Mouse (Mus musculus) cerebellum, postnatal 25 days (tissue): Measurements from ENCODE around the gene Nqo1.

Experiments used
- DNase-seq, 2 experiments: peaks; one replicate each; pipeline ENCODE4 v3.0.0; 2021; ENCODE audit warnings: mixed read lengths in 2 of 2

The Nqo1 gene

DNA sequence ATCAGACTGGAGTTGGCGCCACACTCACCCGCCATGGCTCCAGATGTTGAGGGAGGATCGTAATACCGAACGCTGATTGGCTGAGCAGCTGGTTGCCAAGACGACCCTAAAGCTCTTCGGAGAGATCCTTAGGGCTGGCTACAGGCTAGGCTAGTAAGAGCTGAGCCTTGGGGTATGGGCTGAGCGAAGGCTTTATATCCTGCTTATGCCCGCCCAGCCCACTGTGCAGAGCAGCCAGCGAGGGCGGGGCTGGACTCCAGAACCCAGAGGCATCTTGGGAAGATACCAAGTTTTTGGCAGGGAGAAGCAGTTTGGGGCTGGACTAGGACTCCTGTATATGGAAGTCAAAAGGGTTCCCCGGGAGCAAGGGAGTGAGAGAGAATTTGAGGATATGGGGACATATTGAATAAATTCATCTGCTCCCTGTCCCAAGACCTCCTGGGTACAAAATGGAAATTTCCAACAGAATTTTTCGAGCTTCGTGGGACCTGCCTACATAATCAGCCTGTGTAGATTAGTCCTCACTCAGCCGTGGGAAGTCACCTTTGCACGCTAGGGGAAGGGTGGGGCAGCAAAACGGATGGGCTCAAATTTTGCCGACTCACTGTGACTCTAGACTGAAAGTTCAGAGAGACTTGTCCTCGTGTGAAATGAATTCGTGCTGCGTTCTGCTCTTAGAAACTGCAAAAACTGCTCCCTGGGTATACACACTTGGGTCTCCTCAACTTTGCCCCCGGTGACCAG, at the start of gene Nqo1:
Gene Nqo1 (minus strand): TSS at position 169 of the 744 bp plus-strand sequence.
- DNase-seq: peak; percentile 63 to 74

DNA sequence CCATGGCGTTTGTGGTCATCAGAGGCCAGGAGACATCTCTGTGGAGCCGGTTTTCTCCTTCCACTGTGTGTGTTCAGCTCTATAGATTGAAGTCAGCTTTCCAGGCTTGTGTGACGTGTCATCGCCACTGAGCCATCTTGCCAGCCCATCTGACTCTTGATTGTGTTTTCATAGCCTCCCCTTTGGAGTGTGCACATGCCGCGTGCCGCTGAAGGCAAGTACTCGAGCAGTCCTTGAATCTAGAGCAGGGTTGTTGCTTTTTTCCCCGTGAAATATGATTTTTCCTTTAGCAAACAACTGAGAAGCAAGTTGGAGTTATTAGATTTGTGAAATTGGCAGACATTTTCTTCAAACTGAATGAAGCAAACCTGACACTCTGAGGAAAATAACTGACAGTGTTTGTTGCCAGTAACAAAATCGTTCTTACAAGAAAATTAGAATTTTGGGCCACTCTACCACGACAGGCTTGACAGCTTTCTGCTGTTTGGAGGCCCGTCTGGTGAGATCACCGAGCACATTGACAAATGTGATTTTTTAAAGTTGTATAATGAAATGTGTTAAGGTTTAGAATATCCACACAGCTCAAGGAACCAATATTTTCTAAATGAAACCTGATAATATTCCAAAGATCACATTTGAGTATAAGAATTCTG, 48.5 kb upstream of the Nqo1 start:
- DNase-seq: no peak

DNA sequence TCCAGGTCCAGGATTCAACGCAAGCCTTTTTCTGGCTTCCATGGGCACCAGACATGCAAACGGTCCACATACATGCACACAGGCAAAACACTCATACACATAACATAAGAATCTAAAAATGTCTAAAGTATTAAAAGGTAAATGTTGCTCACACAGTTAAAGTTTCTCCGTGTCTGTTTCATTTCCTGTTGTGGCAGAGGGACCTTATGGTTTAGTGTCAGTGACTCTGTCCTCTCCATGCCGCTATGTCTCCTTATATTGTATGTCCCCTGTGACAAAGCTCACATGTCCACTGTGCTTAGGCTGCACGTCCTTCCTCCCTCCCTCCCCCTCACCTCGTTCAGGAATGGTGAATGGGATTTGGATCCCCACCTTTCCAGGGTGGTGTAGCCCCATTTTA, 46.6 kb upstream of the Nqo1 start:
- no peak for DNase-seq

DNA sequence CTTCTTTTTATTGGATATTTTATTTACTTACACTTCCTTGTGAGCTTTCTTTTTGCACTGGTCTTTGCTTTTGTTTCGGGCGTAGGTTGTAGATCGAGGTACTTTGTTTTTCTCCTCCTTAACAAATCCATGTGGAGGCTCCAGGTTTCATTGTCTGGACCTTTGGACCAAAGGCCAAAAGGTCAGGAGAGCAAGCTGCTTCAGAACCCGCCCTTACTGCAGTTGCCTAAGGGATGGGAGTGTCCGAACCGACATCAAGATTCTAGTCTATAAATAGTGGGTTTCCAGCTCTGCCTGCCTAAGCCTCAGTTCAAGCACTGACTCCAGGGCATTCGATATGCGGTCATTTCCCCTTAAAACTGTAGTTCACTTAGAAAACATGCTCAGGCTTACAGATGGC, 46.1 kb upstream of the Nqo1 start:
- no peak for DNase-seq

DNA sequence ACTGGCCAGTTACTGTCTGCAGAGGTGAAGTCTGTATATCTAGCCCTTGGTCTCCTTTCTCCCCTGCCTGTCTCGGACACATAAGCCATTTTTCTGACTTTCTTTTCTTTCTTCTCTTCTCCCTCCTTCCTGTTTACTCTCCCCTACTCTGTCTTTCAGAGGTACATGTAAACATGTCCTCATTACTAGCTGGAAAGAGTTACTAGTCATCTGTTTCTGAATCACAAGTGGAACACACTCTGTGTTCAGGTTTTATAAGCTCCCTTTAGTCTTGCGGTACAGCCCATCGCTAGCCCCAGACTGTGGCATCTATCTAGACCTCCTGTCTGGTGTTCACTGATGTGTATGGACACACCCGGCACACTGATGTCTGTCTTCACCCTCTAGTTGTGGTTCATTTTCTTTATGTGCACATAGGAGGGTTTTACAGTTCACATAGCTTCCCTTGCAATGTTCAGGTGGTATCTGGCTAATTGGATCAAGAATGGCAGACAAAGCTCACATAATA, 45.4 kb upstream of the Nqo1 start:
- no peak for DNase-seq

DNA sequence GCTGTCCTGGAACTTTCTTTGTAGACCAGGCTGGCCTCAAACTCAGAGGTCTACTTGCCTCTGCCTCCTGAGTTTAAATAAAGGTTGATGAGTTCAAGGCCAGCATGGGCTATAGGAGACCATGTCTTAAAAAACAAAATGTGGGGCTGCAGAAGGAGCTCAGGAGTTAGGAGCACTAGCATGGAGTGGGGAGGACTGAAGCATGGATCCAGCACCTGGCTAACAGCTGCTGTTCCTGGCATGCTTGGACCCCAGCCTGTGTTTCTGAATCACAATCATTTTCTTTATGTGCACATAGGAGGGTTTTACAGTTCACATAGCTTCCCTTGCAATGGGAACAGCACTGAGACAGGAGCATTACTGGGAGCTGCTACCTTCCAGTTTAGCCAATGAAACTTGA, 44.7 kb upstream of the Nqo1 start:
- DNase-seq: no peak

DNA sequence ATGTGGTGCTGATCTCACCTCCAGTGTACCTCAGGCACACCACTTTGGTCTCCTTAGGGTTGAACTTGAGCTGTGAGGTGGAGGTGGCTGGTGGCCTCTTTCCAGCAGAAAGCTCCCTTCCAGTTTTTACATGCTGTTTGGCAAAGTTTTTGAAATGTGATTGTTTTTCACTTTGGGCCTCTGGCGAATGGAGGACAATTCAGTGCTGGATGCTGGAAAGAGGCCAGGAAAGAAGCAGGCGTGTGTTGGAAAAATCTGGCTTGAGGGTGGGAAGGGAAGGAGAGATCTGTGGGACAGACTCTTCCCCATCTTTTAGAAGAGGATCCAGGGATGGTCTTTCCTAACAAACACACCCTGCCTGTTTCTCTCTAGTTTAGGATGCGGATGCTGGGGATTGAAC, 41.6 kb upstream of the Nqo1 start:
- DNase-seq: no peak

DNA sequence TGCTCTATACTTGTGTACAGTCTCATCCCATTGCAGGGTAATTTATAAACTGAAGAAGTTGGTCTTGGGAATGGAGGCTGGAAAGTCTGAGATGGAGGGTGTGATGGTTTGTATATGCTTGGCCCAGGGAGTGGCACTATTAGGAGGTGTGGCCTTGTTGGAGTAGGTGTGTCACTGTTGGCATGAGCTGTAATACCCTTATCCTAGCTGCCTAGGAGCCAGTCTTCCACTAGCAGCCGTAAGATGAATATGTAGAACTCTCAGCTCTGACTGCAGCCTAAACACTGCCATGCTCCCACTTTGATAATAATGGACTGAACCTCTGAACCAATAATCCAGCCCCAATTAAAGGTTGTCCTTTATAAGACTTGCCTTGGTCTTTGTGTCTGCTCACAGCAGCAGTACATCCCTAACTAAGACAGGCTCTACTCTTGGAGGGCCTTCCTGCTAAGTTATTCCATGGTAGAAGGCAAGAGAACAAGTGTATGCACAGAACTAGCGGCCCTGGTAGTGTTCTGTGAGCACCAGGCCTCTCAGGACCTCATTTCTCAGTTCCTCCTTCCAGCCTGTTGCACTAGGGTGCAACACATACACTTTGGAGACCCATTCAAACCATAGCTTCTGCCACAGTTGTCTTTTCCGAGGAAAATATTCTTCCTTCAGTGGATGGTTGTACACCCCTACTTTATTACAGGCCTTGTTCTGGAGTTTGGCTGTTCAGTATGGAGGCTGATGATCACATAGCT, 37.0 kb upstream of the Nqo1 start:
- DNase-seq: no peak

DNA sequence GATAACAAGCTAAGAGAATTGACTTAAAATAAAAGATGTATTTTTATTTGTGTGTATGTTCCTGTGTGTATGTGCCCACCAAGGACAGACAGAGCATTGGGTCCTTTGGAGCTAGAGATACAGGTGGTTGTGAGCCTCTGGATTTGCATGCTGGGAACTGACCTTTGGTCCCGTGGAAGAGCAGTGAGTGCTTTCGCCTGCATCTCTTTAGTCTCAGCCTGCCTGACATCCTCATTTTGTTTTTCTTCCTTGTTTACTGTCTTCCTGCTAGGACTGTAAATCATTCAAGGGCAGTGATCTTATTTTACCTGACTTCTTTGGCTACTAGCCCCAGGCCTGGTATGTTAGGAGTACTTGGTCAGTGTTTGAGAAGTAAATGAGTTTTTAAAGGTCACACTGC, 34.7 kb upstream of the Nqo1 start:
- DNase-seq: no peak

DNA sequence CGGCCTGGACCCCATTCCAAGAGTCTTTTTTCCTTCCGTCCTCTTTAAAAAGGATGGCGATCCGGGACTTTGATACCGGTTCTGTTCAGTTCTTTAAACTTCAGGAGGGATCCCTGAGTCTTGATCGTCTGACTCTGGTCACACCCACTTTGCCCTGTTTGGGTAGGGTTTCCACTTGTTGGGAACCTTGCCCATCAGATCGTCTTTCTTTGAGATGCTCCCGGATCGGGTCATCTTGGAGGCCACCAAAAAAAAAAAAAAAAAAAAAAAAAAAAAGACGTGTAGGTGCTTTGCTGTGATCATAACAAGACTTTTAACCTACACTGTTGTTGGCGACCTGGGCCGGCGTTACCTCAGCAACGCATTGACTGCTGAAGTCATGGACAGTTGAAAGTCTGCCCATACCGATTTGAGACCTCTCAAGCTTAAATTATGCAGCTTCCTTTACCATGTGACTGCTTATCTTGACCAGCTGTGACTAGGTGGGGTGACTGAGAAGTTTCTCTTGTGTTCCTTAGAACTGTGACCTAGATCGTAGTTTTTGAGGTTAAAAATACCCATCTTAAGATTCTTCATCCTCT, 33.9 kb upstream of the Nqo1 start:
- DNase-seq: no peak

DNA sequence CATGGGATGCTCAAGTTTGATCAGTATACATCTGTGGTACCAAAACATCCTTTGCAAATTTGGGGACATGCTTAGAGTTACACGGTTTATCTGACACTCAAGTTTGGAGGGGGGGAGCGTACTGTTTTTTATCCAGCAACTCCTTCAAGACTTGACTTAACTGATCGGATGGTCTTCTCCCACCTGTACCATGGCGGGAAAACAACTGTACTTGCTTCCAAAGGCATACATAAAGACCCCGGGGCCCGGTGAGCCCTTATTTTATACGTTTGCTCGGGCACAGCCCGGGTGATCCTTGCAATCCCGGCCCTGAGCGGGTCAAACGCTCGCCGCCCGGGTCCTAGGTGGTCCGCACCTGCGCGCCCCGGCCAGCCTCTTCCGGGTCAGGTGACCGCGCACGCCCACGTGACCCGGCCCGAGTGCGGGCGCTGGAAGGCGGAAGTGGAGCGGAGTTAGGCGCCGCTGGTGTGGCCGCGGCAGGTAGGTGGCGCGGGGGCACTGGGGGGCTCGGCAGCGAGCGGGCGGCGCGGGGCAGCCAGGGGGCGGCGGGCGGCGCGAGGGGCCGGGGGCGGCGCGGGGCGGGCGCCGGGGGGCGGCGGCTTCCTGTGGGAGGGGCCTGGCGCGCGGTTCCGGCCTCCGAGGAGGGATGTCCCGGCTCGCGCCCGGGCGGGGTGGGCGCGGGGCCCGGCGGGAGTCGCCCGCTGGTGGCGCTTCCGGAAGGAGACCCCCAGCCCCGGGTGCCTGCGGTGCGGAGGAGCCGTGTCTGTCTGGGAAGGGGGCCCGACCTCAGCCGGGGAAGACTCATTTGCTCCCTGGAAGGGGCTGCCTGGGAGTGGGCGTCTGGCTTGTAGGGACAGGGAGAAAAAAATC, 33.2 kb upstream of the Nqo1 start, which contains the start of gene Wwp2:
Gene Wwp2 (plus strand): TSS at position 404 of the 870 bp plus-strand sequence.
- peak; percentile 85 to 90 for DNase-seq

DNA sequence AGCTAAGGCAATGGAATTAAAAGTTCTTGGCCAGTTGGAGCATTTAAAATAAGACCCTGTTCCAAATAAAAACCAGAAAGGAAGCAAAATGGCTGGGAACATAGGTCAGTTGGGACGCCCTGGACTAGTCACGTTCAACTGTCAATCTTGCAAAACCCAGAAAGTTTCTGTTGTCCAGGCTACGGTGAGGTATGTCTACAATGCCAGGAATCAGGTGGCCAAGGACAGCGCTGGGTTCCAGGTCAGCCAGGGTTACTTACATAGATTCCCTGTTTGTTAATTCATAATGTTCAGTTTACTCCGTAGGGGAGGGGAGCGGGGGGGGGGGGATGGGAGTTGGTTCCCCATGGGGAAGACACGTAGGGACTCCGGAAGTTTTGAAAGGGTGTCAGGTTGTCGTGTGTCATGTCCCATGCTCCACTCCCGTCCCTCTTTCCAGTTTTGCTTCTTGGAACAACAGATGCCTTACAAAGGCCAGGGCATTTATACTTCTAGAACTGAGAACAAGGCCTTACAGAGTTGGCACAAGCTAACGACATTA, 32.5 kb upstream of the Nqo1 start:
- no peak for DNase-seq

DNA sequence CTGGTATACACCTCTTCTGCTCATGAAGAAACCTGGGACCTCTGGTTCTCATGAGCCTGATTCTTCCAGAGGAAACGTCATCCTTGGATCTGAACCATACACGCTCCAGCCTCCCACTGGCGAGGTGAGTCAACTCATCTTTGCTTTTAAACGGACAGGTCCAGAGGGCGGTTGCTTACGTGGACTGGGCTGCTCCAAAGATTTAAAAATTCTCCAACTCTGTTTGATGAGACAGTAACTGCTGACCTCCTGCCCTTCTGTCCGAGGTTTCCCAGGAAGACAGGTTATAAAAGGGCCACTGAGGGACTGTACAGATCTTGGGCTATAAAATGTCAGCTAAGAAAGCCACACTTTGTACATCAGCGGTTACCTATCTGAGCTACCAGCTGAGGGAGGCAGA, 27.8 kb upstream of the Nqo1 start:
- DNase-seq: no peak

DNA sequence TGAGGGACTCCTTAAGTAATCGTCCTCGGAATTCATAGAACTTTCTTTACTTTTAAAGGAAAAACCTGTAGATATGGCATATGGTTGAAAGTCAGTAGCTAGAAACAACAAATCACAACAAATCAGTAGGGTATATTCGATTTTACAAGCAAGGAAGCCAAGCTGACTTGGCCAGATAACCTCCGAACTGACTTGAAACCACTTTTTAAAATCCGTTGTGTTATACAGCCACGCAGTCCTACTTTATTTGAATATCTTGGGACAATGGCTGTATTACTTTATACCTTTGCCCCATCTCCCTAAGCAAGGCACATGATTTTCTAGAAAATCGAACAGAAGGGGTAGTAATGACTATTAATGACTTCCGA, 22.2 kb upstream of the Nqo1 start:
- DNase-seq: no peak

DNA sequence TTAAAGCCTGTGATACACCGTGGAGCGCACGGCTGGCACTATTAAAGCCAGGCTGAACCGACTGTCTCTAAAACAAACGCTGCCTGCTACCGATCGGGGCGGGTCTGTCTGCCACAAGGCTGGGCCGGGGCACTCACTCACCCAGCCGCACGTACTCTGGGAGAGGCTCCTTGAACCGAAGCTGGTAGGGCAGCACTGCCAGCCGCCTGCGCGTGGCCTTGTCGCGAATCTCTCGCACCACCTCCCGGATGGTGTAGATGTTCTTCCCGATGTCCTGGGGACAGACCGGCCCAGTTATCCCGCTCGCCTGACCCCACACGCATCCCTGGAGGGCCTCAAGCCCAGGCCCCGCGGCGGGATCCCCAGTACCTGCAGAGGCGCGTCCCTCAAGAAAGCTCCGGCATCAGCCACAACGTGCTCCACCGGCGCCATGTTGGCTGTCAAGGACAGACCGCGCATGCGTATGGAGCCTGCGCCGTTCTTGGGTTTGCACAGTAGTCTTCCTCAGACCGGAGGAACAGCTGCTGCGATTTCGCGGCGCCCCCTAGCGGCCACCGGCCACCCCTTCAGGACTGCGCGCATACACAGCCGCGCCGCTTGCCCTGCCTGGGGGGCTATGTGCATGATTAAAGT, 21.7 kb upstream of the Nqo1 start, which contains the start of gene Nob1:
Gene Nob1 (minus strand): TSS at position 455 of the 633 bp plus-strand sequence.
- DNase-seq: peak; percentile 96 to 99

DNA sequence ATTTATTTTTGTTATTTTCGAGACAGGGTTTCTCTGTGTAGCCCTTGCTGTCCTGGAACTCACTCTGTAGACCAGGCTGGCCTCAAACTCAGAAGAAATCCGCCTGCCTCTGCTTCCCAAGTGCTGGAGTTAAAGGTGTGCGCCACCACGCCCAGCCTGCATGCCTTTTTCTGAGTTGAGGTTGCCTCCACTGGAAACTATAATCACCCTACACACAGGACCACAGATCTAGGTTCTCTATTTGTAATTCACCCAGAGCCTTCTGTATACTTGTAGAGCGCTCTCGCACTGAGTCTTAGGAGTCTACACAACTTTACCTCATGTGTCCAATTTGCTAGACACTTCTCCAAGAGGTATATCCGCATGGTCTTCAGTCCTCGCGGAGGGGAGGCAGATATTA, 21.2 kb upstream of the Nqo1 start:
- no peak for DNase-seq

DNA sequence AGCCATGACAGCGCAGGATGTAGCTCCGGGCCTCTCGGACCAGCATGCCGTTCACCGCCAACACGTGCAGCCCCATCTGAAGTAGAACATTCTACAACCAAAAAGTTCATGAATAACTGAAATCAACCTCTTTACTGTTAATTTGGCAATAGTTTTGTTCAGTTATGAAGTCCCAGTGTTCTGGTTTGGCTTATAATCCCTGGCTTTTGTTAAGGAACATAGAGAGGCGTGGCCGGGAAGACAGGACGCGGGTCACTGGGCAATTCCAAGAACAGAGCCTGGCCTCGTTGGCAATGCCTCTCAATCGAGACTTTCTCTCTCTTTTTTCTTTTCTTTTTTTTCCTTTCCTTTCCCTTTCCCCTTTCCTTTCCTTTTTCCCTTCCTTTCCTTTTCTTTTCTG, 14.0 kb upstream of the Nqo1 start:
- no peak for DNase-seq

DNA sequence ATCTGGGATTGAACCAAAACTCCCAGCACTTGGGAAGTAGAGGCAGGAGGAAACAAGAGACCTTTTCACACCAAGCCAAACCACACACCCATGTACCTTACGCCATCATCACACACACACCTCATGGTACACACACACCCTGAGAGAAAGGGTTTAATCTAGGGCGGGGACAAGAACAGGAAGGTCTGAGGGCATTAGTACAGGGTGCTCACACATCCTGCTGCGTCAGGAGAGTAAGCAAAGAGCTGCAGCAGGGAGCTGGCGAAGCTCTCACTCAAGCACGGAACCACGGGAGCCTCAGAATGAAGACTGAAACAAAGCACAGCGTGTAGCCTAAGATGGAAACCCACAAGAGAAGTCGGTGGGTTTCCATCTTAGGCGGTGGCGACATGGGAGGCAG, 10.9 kb upstream of the Nqo1 start:
- no peak for DNase-seq

DNA sequence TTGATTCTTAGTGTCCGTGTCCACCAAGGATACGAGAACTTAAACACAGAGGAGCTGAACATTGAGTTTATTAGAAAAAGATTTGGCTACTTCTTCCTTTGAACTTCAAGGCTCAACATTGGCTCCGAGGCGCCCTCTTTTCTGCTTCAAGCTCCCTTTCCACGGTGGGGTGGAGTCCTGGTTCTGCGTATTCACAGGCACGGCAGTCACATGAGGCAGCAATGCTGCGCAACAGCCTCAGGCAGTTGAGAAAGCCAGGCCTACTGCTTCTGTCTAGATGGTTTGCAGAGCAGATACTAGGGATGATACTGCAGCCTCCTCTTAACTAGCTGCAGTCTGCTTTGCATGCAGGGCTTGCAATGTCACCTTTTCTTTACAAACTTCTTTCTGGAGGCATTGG, 9.5 kb upstream of the Nqo1 start:
- no peak for DNase-seq

DNA sequence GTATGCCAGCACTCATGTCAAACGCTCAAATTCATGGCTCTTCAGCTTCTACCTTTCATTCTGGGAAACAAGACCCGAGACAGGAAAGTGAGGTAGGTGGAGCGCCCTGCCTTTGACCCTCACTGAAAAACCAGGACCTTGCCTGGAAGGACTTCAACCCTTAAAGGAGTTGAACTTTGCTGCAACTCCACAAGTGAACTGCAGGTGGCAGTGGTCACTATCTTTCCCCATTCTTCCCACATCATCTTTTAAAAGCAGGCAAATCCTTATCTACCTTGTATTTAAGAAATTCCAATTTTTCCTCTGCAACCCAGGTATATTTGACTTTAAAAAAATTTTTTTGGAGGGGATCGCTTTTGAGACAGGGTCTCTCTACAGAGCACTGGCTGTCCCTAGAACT, 8.4 kb upstream of the Nqo1 start:
- peak in 1 of 2 experiments; percentile 34 for DNase-seq

DNA sequence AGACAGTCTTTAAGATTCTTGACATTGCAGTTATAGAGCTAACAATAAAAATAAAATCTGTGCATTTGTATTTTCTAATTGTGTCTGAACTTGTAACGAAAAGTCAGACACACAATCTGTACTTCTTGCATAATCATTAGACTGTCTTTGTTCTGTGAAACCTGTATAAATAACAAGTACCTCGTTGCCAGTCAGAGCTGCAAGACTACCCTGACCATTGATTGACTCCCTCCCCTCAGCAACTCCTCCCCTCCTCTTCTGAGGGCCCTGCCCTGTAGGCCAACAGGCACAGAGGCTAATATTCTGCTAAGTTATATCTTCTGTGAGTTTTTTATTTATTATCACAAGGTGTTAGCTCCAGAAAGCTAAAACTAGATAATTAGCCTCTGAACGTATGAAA, 2.9 kb upstream of the Nqo1 start:
- DNase-seq: no peak

DNA sequence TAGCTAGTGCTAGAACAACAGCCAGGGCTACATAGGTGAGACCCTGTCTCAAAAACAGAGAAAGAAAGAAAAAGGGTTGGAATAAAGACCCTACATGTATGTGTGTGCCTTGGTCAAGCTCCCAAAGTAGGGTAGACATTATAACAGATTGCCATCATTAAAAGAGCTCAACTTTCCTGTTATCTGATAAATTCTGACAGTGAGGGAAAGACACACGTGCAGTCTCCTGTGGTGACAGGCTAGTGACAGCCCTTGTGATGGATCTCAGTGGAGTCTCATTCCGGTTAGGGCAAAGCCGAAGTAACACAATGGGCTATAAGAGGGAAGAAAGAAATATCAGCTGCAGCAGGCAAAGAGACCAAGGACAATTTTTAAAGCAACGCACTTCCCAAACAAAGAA, 1.1 kb upstream of the Nqo1 start:
- no peak for DNase-seq
